Mouse (Mus musculus) forebrain, postnatal 0 days (tissue): ENCODE results near the gene Slc39a7. TPM values are rescaled to one million over a fixed set of nuclear protein-coding genes. Genes with fewer than 3 reads are reported as not detected.
"Not testable (repeated sequence)": the region's sequence is repeated elsewhere in the genome, so short reads cannot be mapped to it uniquely, and the experiment has no call there.

ENCODE experiments used
- ATAC-seq: fragments of 200-750 bp; cut with Nextera tagmentation; 2 replicates; pipeline ENCODE4 v1.8.0; 2017; ENCODE audit warnings: mild to moderate bottlenecking, moderate library complexity
- DNase-seq: peaks from one replicate; pipeline ENCODE4 v3.0.0-alpha.2; 2015
- H3K27ac ChIP-seq: fragments of 300-500 bp; sonication (generic); 2 replicates; pipeline ENCODE4 v1.5.1; 2014; ENCODE audit warnings: low read depth, mild to moderate bottlenecking, antibody characterized with exemption, low read length, moderate library complexity, mixed read lengths
- H3K27me3 ChIP-seq: fragments of 300-500 bp; sonication (generic); 2 replicates; pipeline ENCODE4 v1.6.1; 2014; ENCODE audit warnings: mild to moderate bottlenecking, low read length, mixed read lengths; ENCODE audit not compliant: insufficient read depth
- H3K36me3 ChIP-seq: fragments of 300-500 bp; sonication (generic); 2 replicates; pipeline ENCODE4 v1.6.1; 2014; ENCODE audit warnings: mild to moderate bottlenecking, moderate library complexity; ENCODE audit not compliant: insufficient read depth
- H3K4me1 ChIP-seq: fragments of 300-500 bp; sonication (generic); 2 replicates; pipeline ENCODE4 v1.6.1; 2014; ENCODE audit warnings: antibody characterized with exemption; ENCODE audit not compliant: insufficient read depth
- H3K4me2 ChIP-seq: fragments of 300-500 bp; sonication (generic); 2 replicates; pipeline ENCODE4 v1.6.1; 2014; ENCODE audit warnings: low read depth, mild to moderate bottlenecking, moderate library complexity
- H3K4me3 ChIP-seq: fragments of 300-500 bp; sonication (generic); 2 replicates; pipeline ENCODE4 v1.5.1; 2014; ENCODE audit warnings: low read depth, low read length, mixed read lengths
- H3K9ac ChIP-seq: fragments of 300-500 bp; sonication (generic); 2 replicates; pipeline ENCODE4 v1.6.1; 2014; ENCODE audit warnings: mild to moderate bottlenecking
- H3K9me3 ChIP-seq: fragments of 300-500 bp; sonication (generic); 2 replicates; pipeline ENCODE4 v1.6.1; 2016; ENCODE audit warnings: low read length
- CTCF ChIP-seq: sonication (generic); IDR thresholded peaks from 2 replicates; pipeline ENCODE4 v1.5.1; 2016; ENCODE audit warnings: antibody characterized with exemption, control low read depth, low read depth
- WGBS: fragments of 180-500 bp; shearing (Covaris S2); extraction: QIAGEN DNeasy Blood & Tissue Kit; methylation state at CpG from one replicate; pipeline ENCODE4 v1.1.7; 2014; 5-methylcytosine and 5-hydroxymethylcytosine counted together
- microRNA counts: library from miRNA; unstranded; fragments of <30 nt; microRNA quantifications from one replicate; lab custom pipeline; 2015
- microRNA-seq, 2 experiments: library from miRNA; unstranded; fragments of <30 nt; microRNA quantifications; one replicate each; pipeline ENCODE4; 2016
- polyA plus RNA-seq: library from polyadenylated mRNA; unstranded; fragments of >200 nt; fragmentation: Nextera tagmentation; extraction: Ambion mirVana; gene quantifications from 2 replicates; pipeline ENCODE4 v1.2.1, GENCODE M21; 2015
- total RNA-seq: library from RNA; depleted of rRNA; stranded (reverse); fragments of >200 nt; gene quantifications from 2 replicates; pipeline ENCODE4 v1.2.3, GENCODE M21; 2014; rRNA removed

Slc39a7 gene
- total and polyA plus RNA-seq, 2 experiments from 2014 or later: 138 to 161 TPM

GRCm38 (mm10) chr17:33982136-33982535 is 49.3 kb downstream of the Slc39a7 start:
- H3K4me1 ChIP-seq, H3K27ac ChIP-seq, ATAC-seq, H3K27me3 ChIP-seq, H3K36me3 ChIP-seq, H3K9me3 ChIP-seq, H3K9ac ChIP-seq: not testable (repeated sequence)
- H3K4me3 ChIP-seq: peak overlapping the region; percentile 43; the same call in 1 of the 2 replicates
- DNase-seq: peak; percentile 68
- WGBS: 11% methylated on average over 8 of the region's 8 CpGs
- peak; percentile 90 for TF ChIP-seq CTCF
- H3K4me2 ChIP-seq: peak overlapping the region; percentile 55

DNA sequence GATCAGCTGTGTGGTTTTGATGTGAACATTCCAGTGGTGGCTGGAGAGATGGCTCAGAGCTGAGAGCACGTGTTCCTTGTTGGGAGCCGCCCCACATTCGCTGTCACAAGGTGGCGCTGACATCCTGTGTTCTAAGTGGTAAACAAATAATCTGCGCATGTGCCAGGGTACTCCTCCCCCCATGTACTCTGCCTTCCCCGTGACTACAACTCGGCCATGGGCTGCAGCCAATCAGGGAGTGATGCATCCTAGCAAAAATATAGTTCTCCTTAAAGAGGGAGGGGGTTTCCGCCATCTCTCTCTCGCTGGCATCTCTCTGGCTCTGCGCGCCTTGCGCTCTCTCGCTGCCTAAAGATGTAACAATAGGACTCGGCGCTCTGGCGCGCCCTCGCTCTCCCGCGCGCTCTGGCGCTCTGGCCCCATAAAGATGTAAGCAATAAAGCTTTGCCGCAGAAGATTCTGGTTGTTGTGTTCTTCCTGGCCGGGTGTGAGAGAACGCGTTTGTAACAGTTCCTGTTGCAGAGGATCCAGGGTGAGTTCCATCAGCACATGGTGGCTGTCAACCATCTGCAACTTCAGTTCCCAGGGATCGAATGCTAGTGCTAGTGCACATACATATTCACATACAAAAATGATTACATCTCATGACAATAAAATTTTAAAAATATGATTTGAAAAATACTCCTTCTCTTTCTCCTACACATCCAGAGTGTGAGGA is 50.1 kb downstream of the Slc39a7 start:
- not testable (repeated sequence) for H3K27me3 ChIP-seq, H3K9me3 ChIP-seq, H3K4me1 ChIP-seq, H3K36me3 ChIP-seq
- peak overlapping the region; percentile 55 for H3K4me2 ChIP-seq
- peak overlapping the region; percentile 85 for H3K27ac ChIP-seq
- H3K9ac ChIP-seq: peak overlapping the region; percentile 53
- peak overlapping the region; percentile 43 for H3K4me3 ChIP-seq
- peak; percentile 82 for TF ChIP-seq CTCF
- peak; percentile 95 for ATAC-seq
- DNase-seq: peak; percentile 97
- 1% methylated on average over 27 of the region's 27 CpGs for WGBS

DNA sequence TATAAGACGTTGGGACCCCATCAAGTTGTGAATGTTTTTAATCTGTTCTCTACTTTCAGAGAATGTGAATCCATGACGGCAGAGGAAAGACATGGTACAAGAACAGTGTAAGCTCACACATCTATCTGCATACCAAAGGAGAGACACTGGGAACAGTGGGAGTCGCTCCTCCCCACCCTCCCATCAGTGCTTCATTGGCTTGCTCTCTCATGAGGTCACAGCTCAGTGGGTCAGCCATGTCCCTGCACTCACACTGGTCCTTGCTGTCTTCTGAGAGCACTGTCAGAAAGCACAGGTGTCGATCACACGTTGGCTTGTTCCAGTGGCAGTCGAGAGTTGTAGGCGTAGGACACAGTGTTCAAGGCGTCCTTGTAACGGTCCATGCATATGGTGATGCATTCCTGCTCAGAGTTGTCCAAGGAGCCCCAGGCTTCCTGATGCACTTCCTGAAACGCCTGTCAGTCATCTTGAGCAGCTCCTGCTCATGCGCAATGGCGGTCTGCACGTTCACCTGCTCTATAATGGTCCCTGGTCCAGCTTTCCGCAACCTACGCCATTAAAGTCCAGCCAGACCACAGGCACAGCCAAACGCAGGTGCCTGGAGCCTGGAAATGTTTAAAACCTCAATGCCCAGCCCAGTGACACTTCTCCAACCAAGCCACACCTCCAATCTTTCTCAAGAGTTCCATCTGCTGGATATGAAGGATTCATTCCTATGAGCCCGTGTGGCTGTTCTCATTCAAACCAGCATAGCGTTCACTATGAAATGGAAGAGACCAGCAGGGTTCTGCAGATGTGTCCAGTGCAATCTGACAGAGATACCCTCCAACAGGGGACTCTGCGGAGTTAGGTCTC is 51.1 kb downstream of the Slc39a7 start:
- 76% methylated on average over 19 of the region's 19 CpGs for WGBS
- Histone ChIP-seq H3K27me3 (peaks cover 9% of the 10 kb centered on the region), H3K9ac (peak overlapping the region; percentile 39; the same call in 1 of the 2 replicates), H3K4me1 (0 out of 2 replicates have a peak, but pooled peaks cover 4% of the 10 kb centered on the region), H3K4me3 (no peak overlapping the region), H3K9me3 (no peaks in the 10 kb centered on the region), H3K36me3 (no peaks in the 10 kb centered on the region), H3K27ac (peak overlapping the region; percentile 54), H3K4me2 (peak overlapping the region; percentile 33)
- DNase-seq (no peak), ATAC-seq (peak; percentile 44)
- TF ChIP-seq CTCF: no peak

- DNase-seq: no peak
- no peak overlapping the region for H3K9ac ChIP-seq
- 80% methylated on average over 6 of the region's 6 CpGs for WGBS
- H3K27me3 ChIP-seq: peaks cover 9% of the 10 kb centered on the region
- TF ChIP-seq CTCF: no peak
- ATAC-seq: no peak
- H3K4me1 ChIP-seq: 0 out of 2 replicates have a peak, but pooled peaks cover 4% of the 10 kb centered on the region
- no peaks in the 10 kb centered on the region for H3K36me3 ChIP-seq
- no peaks in the 10 kb centered on the region for H3K9me3 ChIP-seq
- no peak overlapping the region for H3K27ac ChIP-seq
- H3K4me2 ChIP-seq: no peak overlapping the region
- no peak overlapping the region for H3K4me3 ChIP-seq
Observed at GRCm38 (mm10) chr17:33979512-33980050, 51.9 kb downstream of the Slc39a7 start.

DNA sequence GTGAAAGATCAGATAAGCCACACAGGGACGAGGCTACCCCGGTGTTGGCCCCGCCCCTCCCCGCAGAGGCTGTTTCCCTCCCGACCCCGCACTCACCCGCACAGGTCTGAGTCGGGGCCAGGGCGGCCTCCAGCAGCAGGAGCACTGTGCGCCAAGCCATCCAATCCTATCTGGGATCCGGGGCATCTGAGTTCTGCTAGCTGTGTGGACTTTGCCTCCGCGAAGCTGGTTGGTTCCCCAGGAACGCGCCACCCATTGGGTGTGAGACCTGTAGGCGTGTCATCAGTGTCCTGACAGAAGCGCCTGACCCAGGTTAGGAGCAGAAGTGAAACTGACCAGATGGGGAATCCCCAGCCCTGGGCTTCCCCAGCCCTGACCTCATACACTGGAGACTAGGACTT is 52.9 kb downstream of the Slc39a7 start:
- TF ChIP-seq CTCF: no peak
- Histone ChIP-seq H3K4me1 (0 out of 2 replicates have a peak, but pooled peaks cover 4% of the 10 kb centered on the region), H3K4me2 (peak overlapping the region; percentile 57), H3K9ac (0 out of 2 replicates have a peak overlapping the region, but pooled peaks have one; percentile 34), H3K9me3 (no peaks in the 10 kb centered on the region), H3K4me3 (peak overlapping the region; percentile 37), H3K27ac (no peak overlapping the region), H3K36me3 (no peaks in the 10 kb centered on the region), H3K27me3 (peaks cover 9% of the 10 kb centered on the region)
- no peak for DNase-seq
- 1% methylated on average over 17 of the region's 17 CpGs for WGBS
- ATAC-seq: no peak

MicroRNAs encoded within 50 kb of the gene (microRNA counts, 519-probe panel; counts per million panel counts)
- microRNA mmu-miR-219 (lab: Ali Mortazavi, UCI): 3,592 counts per million, percentile 36 among the panel's probes with 10 or more counts

Small RNA genes lying within 50 kb of the gene (microRNA-seq; reads per million reads assigned to microRNA genes)
- gene Mir219a-1 (0 reads per million in 2 experiments), gene Mir219c (0 reads per million in 2 experiments)

Other genes starting within 250 kb of the Slc39a7 start
Only the 30 nearest of the 33 such genes appear.
- 589 and 1,055 TPM in 2 replicates for gene Rps28, start 207.1 kb downstream of the Slc39a7 start, total RNA-seq
- gene Rps28, start 207.1 kb downstream of the Slc39a7 start, polyA plus RNA-seq: 603 and 823 TPM in 2 replicates
- 258 and 291 TPM in 2 replicates for gene Ndufa7, start 207.1 kb downstream of the Slc39a7 start, total RNA-seq
- gene Ndufa7, start 207.1 kb downstream of the Slc39a7 start, polyA plus RNA-seq: 529 and 626 TPM in 2 replicates
- gene Cd320, start 188.6 kb downstream of the Slc39a7 start, total RNA-seq: 17.2 and 27.5 TPM in 2 replicates
- 50.3 and 53.6 TPM in 2 replicates for gene Cd320, start 188.6 kb downstream of the Slc39a7 start, polyA plus RNA-seq
- not detected in 2 replicates for gene Gm7029, start 157.8 kb downstream of the Slc39a7 start, total RNA-seq
- not detected in 2 replicates for gene Gm7029, start 157.8 kb downstream of the Slc39a7 start, polyA plus RNA-seq
- gene Kifc1, start 141.0 kb downstream of the Slc39a7 start, total RNA-seq: 4.3 and 4.7 TPM in 2 replicates
- 1.3 and 1.4 TPM in 2 replicates for gene Kifc1, start 141.0 kb downstream of the Slc39a7 start, polyA plus RNA-seq
- gene Platr17, start 126.5 kb downstream of the Slc39a7 start, total RNA-seq: not detected in 2 replicates
- gene Platr17, start 126.5 kb downstream of the Slc39a7 start, polyA plus RNA-seq: 1.9 and 2.0 TPM in 2 replicates
- 70.4 and 77.1 TPM in 2 replicates for gene Daxx, start 122.3 kb downstream of the Slc39a7 start, total RNA-seq
- 41.5 and 45.2 TPM in 2 replicates for gene Daxx, start 122.3 kb downstream of the Slc39a7 start, polyA plus RNA-seq
- 27.2 and 36.0 TPM in 2 replicates for gene Tapbp, start 115.8 kb downstream of the Slc39a7 start, total RNA-seq
- 25.0 and 26.2 TPM in 2 replicates for gene Tapbp, start 115.8 kb downstream of the Slc39a7 start, polyA plus RNA-seq
- 34.4 and 44.0 TPM in 2 replicates for gene Zbtb22, start 115.8 kb downstream of the Slc39a7 start, total RNA-seq
- gene Zbtb22, start 115.8 kb downstream of the Slc39a7 start, polyA plus RNA-seq: 20.4 and 22.3 TPM in 2 replicates
- gene Rgl2, start 102.1 kb downstream of the Slc39a7 start, total RNA-seq: 75.7 and 76.3 TPM in 2 replicates
- 24.1 and 27.1 TPM in 2 replicates for gene Rgl2, start 102.1 kb downstream of the Slc39a7 start, polyA plus RNA-seq
- gene Pfdn6, start 91.3 kb downstream of the Slc39a7 start, total RNA-seq: 57.0 and 78.4 TPM in 2 replicates
- gene Pfdn6, start 91.3 kb downstream of the Slc39a7 start, polyA plus RNA-seq: 173 and 185 TPM in 2 replicates
- gene Wdr46, start 91.0 kb downstream of the Slc39a7 start, total RNA-seq: 18.9 and 21.9 TPM in 2 replicates
- 15.9 and 23.2 TPM in 2 replicates for gene Wdr46, start 91.0 kb downstream of the Slc39a7 start, polyA plus RNA-seq
- 11.5 and 11.7 TPM in 2 replicates for gene B3galt4, start 80.2 kb downstream of the Slc39a7 start, total RNA-seq
- 8.3 and 9.8 TPM in 2 replicates for gene B3galt4, start 80.2 kb downstream of the Slc39a7 start, polyA plus RNA-seq
- gene Vps52, start 75.9 kb downstream of the Slc39a7 start, total RNA-seq: 46.2 and 46.8 TPM in 2 replicates
- gene Vps52, start 75.9 kb downstream of the Slc39a7 start, polyA plus RNA-seq: 59.6 and 66.1 TPM in 2 replicates
- gene Rps18, start 75.7 kb downstream of the Slc39a7 start, total RNA-seq: 1,357 and 2,159 TPM in 2 replicates
- 876 and 1,153 TPM in 2 replicates for gene Rps18, start 75.7 kb downstream of the Slc39a7 start, polyA plus RNA-seq
- gene H2-K1, start 31.3 kb downstream of the Slc39a7 start, total RNA-seq: 14.3 and 21.9 TPM in 2 replicates
- 17.3 and 21.2 TPM in 2 replicates for gene H2-K1, start 31.3 kb downstream of the Slc39a7 start, polyA plus RNA-seq
- gene Ring1, start 7.0 kb downstream of the Slc39a7 start, total RNA-seq: 20.7 and 21.4 TPM in 2 replicates
- 15.7 and 19.0 TPM in 2 replicates for gene Ring1, start 7.0 kb downstream of the Slc39a7 start, polyA plus RNA-seq
- gene H2-Ke6, start 3.6 kb downstream of the Slc39a7 start, total RNA-seq: 39.1 and 58.0 TPM in 2 replicates
- gene H2-Ke6, start 3.6 kb downstream of the Slc39a7 start, polyA plus RNA-seq: 54.6 and 55.7 TPM in 2 replicates
- 56.2 and 60.8 TPM in 2 replicates for gene Rxrb, start 130 bp upstream of the Slc39a7 start, total RNA-seq
- gene Rxrb, start 130 bp upstream of the Slc39a7 start, polyA plus RNA-seq: 58.1 and 58.4 TPM in 2 replicates
- gene Col11a2, start 7.8 kb upstream of the Slc39a7 start, total RNA-seq: 10.2 and 28.0 TPM in 2 replicates
- gene Col11a2, start 7.8 kb upstream of the Slc39a7 start, polyA plus RNA-seq: 1.2 and 2.1 TPM in 2 replicates
- not detected in 2 replicates for gene H2-Oa, start 60.7 kb upstream of the Slc39a7 start, total RNA-seq
- gene H2-Oa, start 60.7 kb upstream of the Slc39a7 start, polyA plus RNA-seq: 0.13 TPM in 1 of 2 replicates, not detected in the other
- gene H2-DMa, start 87.9 kb upstream of the Slc39a7 start, total RNA-seq: 21.5 and 25.7 TPM in 2 replicates
- gene H2-DMa, start 87.9 kb upstream of the Slc39a7 start, polyA plus RNA-seq: 19.2 and 23.5 TPM in 2 replicates
- gene Brd2, start 91.0 kb upstream of the Slc39a7 start, total RNA-seq: 191 and 219 TPM in 2 replicates
- 122 and 129 TPM in 2 replicates for gene Brd2, start 91.0 kb upstream of the Slc39a7 start, polyA plus RNA-seq
- 2.2 and 2.4 TPM in 2 replicates for gene H2-DMb2, start 111.6 kb upstream of the Slc39a7 start, total RNA-seq
- gene H2-DMb2, start 111.6 kb upstream of the Slc39a7 start, polyA plus RNA-seq: 0.72 and 1.0 TPM in 2 replicates
- gene H2-DMb1, start 121.4 kb upstream of the Slc39a7 start, total RNA-seq: 0.62 and 2.8 TPM in 2 replicates
- 1.5 and 1.7 TPM in 2 replicates for gene H2-DMb1, start 121.4 kb upstream of the Slc39a7 start, polyA plus RNA-seq
- 5.2 and 7.5 TPM in 2 replicates for gene Tap1, start 155.9 kb upstream of the Slc39a7 start, total RNA-seq
- 4.6 and 5.0 TPM in 2 replicates for gene Tap1, start 155.9 kb upstream of the Slc39a7 start, polyA plus RNA-seq
- gene Psmb9, start 156.1 kb upstream of the Slc39a7 start, total RNA-seq: 1.2 and 1.9 TPM in 2 replicates
- gene Psmb9, start 156.1 kb upstream of the Slc39a7 start, polyA plus RNA-seq: 2.0 and 2.3 TPM in 2 replicates
- 1.5 and 2.9 TPM in 2 replicates for gene Psmb8, start 166.0 kb upstream of the Slc39a7 start, total RNA-seq
- gene Psmb8, start 166.0 kb upstream of the Slc39a7 start, polyA plus RNA-seq: 4.8 and 7.2 TPM in 2 replicates
- 1.3 and 1.9 TPM in 2 replicates for gene Tap2, start 171.8 kb upstream of the Slc39a7 start, total RNA-seq
- gene Tap2, start 171.8 kb upstream of the Slc39a7 start, polyA plus RNA-seq: 3.2 and 3.8 TPM in 2 replicates
- gene H2-Ob, start 207.2 kb upstream of the Slc39a7 start, total RNA-seq: 0.10 TPM in 1 of 2 replicates, not detected in the other
- gene H2-Ob, start 207.2 kb upstream of the Slc39a7 start, polyA plus RNA-seq: 0.33 and 0.36 TPM in 2 replicates